Mouse (Mus musculus): ENCODE results near the gene Stk32b.

DNA sequence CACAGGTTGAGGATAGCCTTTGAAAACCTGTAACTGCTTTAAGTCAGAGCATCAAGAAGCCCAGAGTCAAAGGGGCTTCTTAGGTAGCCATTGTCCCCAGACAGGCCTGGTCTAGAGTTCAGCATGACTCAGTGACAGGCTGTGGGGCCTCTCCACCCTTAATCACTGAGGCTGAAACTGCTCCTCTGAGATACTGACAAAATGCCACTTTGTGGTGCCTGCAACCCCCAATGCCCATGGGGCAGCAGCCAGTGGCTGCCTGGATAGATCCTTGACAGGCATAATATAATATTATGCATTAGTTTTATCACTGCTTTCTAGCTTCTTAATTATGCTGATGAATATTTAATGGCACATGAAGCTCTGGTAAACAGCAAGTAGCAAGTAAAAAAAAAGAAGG lies 289.8 kb downstream of the Stk32b start:
- TF ChIP-seq CTCF (IDR thresholded peaks at IDR 0.05; ENCODE audit: low read depth) (no peak), EP300 (optimal IDR thresholded peaks at IDR 0.05) (no peak)
